Mouse (Mus musculus) brain, embryonic 14.5 days (tissue): ENCODE data around the gene Cirbp.

Experiments used
- CTCF ChIP-seq: fragments of 200-500 bp; IDR thresholded peaks from 2 replicates; pipeline ENCODE4 v1.5.1; 2012; ENCODE audit warnings: inconsistent platforms, mild to moderate bottlenecking, moderate library complexity, borderline replicate concordance; ENCODE audit not compliant: insufficient read depth, insufficient read length; ENCODE audit errors: extremely low read depth
- POLR2A ChIP-seq: fragments of 200-500 bp; IDR thresholded peaks from 2 replicates; pipeline ENCODE4 v1.6.1; 2012; ENCODE audit warnings: mild to moderate bottlenecking, inconsistent platforms, borderline replicate concordance; ENCODE audit not compliant: poor library complexity, insufficient read depth, insufficient read length, severe bottlenecking; ENCODE audit errors: extremely low read depth

GRCm38 (mm10) chr10:80159021-80159560 is 6.7 kb upstream of the Cirbp start:
- TF ChIP-seq CTCF (no peak), POLR2A (no peak)
